Mouse (Mus musculus): ENCODE results near the gene Slc41a2.
A peak's percentile ranks its signal among the peaks of the same experiment; 100 is the strongest.
"Not testable (repeated sequence)": the region's sequence is repeated elsewhere in the genome, so short reads cannot be mapped to it uniquely, and the experiment has no call there.

The Slc41a2 gene

GRCm38 (mm10) chr10:83337159-83337951, at the start of gene Slc41a2:
TSS of gene Slc41a2 (minus strand) at chr10:83337882.
- DNase-seq (ENCODE audit: low spot score in 2 of 2) = peak; percentile 73 to 78

GRCm38 (mm10) chr10:83385330-83385910, 47.7 kb upstream of the Slc41a2 start:
- no peak for DNase-seq (ENCODE audit: low spot score in 2 of 2)

GRCm38 (mm10) chr10:83384456-83385215, 47.0 kb upstream of the Slc41a2 start:
- no peak for DNase-seq (ENCODE audit: low spot score in 2 of 2)

DNA sequence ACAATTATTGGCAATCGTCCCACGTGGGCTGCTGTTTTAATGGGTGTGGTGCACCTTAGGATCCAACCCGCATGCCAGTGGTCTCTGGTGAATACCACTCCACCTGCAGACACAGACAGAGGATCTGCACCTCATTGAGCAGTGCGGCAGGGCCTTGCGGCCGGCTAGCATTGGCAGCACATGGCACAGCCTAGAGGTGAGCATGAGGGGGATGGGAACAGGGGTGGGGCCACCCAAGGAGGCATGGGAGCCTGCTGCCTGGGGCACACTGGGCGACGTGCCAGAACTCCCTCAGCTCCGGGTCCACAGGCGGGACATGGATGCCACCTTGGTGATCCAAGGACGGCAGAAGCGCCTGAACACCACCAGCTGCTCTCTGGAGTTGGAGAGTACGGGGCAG, 46.2 kb upstream of the Slc41a2 start:
- peak in 1 of 2 experiments; percentile 29 for DNase-seq (ENCODE audit: low spot score in 2 of 2)

DNA sequence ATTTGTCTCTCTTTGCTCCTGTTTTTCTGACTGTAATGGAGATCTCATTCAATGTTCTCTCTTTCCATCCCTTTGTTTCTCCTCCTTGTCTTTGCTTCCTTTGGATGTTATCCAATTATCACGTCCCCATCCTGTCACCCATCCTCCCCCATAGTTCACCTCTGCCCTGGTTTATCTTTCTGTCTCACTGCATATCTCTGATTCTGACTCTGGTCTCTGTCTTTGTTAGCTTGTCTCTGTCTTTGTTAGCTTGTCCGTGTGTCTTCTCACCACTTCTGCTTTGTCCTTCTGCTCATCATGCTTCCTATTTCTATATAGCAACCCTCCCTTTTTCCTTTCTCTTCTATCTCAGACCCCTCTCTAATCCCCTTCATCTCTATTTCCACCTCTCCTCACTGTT, 45.3 kb upstream of the Slc41a2 start:
- no peak for DNase-seq (ENCODE audit: low spot score in 2 of 2)

DNA sequence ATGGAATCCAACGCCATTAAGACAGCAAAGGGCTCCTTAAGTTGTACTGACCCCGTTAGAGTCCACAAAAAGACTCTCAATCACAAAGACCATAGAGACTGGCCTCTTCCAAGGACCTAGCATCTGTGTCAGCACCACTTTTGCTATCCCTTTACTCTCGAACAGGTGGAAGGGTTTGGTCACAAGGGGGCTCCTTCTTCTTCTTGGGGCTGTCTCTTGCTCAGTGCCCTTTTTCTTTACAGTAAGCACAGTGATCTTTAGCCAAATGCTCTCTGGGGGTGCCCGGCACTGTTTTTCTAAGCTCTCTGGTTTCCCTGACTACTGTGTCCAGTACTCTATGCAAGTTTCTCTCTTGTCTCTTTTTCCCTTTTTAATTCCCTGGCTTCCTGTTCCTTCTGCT, 44.8 kb upstream of the Slc41a2 start:
- DNase-seq (ENCODE audit: low spot score in 2 of 2) = no peak

- DNase-seq (ENCODE audit: low spot score in 2 of 2) = no peak
These were observed 42.8 kb upstream of the Slc41a2 start for GRCm38 (mm10) chr10:83380501-83380900.

GRCm38 (mm10) chr10:83378083-83378833, 40.6 kb upstream of the Slc41a2 start:
- peak in 1 of 2 experiments; percentile 47 for DNase-seq (ENCODE audit: low spot score in 2 of 2)

DNA sequence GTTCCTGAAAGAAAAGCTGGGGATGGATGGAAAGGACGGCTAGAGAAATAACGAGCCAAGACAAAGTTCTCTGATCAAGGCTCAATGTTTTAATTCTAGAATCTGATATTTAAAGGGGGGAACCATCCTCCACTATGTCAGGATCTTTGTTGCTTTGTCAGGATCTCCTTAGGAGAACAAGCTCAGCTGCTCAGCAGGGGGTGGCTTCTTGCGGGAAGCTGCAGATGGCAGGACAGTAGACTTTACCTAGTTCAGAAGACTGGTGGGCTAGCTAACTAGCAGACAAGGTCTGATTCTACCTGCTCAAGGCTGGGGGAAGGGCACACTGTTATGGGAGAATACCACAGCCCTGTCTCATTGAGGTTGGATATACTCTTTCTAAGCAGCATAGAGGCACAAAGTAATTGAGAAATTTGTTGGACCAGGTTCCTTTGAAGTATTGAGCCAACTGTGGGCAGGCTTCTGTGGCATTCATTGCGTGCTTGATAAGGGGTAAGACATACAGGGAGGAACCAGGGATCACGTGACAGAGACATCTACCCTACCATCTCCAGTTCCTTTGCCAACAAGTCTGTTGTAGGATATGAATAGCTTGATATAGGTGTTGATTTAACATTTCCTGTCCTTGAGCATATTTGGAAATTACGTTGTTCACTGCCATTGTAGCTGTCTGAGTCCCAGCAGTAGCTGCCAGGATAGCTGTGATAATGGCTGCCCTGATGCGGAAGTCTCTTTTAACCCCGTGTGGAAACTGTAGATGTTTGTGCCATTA, 39.4 kb upstream of the Slc41a2 start:
- DNase-seq (ENCODE audit: low spot score in 2 of 2) = no peak

GRCm38 (mm10) chr10:83375458-83375857, 37.8 kb upstream of the Slc41a2 start:
- DNase-seq (ENCODE audit: low spot score in 2 of 2) = not testable (repeated sequence)

- DNase-seq (ENCODE audit: low spot score in 2 of 2) = no peak
These were observed 36.5 kb upstream of the Slc41a2 start for GRCm38 (mm10) chr10:83374045-83374656.

DNA sequence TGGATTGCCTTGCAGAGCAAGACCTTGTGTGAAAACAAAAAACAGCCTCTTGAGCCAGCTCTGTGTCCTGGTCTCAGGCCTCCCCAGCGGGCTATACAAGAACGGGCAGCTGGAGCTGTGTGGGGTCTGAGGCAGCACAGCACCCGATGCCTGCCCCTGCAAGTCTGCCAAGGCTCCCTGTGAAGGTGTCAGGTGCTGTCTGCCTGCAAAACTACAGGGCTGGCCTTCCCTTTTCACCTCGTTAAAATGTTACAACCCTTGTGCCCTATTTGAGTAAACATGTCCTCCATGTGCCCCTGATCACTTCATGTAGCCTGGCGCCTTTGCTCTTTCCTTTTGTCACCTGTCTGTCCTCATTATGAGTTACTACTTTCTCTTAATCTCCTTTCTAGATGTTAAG, 31.2 kb upstream of the Slc41a2 start:
- no peak for DNase-seq (ENCODE audit: low spot score in 2 of 2)

- DNase-seq (ENCODE audit: low spot score in 2 of 2) = no peak
These were observed 25.8 kb upstream of the Slc41a2 start for GRCm38 (mm10) chr10:83363451-83363850.

DNA sequence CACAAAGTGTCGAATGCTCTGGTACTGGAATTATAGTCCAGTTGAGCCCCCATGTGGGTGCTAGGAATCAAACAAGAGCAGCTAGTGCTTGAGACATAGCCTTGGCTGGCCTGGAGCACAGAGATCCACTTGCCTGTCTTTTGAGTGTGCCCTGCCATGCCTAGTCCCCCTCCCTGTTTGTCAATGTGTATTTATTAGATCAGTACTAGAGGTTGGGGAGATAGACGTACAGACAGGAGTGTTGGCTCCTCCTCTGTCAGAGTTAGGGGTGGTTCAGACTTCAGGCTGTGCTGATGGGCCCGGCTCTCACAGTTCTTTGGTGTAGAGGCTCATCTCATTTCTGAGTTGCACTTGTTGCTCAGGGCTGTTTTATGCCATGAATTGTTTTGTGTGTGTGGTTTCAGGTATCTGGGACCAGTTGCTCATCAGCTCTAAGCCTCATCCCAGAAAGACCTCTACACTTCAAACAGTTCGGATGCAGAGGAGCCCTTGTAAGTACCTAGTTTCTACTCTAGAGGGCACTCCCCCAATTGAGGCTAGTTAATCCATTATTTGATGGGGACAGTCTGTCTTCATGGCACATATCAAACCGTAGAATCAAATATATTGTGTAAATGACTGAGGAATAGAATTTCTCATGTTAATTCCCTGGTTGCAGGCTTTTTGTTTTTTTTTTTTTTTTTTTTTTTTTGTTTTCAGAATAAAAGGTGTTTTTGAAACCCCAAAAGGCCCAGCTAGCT, 24.1 kb upstream of the Slc41a2 start:
- DNase-seq (ENCODE audit: low spot score in 2 of 2) = peak in 1 of 2 experiments; percentile 38

DNA sequence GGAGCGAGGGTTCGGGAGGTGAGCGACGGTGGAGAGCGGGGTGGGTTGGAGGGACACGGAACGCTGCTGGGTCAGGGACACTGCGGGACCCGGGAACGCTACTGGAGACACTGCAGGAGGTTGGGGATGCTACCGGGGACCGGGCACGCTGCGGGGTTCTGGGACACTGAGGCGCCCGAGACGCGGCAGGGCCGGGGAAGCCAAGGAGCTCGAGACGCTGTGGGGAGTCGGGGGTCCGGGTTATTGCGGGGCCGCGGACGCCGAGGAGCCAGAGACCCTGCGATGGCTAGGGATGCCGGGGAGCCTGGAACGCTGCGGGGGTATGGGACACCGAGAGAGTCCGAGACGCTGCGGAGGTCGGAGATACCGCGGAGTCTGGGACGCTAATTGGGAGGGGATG, 22.7 kb upstream of the Slc41a2 start:
- no peak for DNase-seq (ENCODE audit: low spot score in 2 of 2)

- peak; percentile 98 to 99 for DNase-seq (ENCODE audit: low spot score in 2 of 2)
These were observed 22.3 kb upstream of the Slc41a2 start, which contains the start of gene D10Wsu102e for GRCm38 (mm10) chr10:83359956-83360355. TSS of gene D10Wsu102e (plus strand) at chr10:83360221.

DNA sequence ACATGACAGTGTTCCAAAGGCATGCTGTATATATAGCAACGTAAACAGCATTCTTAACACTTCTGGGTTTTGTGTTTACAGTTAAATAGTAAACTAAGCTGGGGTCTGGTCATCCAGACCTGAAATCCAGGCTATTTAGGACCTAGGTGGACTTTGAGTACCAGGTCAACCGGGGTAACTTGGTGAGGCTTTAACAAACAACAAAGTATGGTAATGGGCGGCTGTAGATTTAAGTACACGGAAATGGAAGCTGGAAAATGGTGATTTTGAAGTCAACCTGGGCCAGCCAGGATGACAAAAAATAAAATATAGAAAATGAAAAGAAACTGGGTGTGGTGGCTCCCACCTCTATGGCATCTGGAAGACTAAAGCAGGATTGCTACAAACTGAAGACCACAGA, 21.8 kb upstream of the Slc41a2 start:
- DNase-seq (ENCODE audit: low spot score in 2 of 2) = no peak

DNA sequence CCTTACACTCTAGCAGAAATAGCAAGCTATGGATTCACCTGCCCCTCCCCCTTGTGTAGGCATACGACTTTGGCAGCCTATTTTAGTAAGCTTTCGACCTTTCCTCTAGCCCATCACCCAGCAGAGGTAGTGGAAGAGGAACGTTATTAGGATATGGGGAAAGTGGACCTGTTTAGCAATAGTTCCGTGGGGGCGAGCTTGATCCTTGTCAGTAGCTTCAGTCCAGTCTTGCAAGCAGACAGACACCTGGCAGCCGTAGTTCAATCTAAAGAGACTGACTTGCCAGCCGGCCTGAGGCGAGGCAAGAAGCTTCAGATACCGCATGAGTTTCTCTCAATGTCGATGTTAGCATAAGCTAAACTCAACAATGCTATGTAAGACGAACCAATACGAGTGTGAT, 18.7 kb upstream of the Slc41a2 start:
- DNase-seq (ENCODE audit: low spot score in 2 of 2) = no peak

DNA sequence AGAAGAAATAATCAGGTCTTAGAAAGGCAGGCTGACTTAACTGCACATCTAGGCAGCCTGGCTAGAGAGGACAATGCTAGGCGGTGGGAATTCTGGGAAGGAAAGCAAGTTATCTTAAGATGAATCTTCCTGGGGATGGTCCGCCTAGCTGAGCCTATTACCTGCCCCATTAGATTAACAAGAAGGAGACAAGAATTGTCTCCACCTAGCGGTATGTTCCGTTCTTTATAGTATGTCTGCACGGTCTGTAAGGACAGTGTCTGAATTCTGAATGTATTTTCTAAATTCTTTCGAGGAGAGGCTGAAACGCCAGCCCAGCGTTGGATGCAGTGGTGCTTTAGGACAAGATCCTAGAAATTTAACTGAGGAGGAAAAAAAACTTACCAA, 16.6 kb upstream of the Slc41a2 start:
- no peak for DNase-seq (ENCODE audit: low spot score in 2 of 2)

Measured in right cerebral cortex, postnatal 10 days (tissue).